Mouse (Mus musculus) A20 (cell line): ENCODE data around the gene Fam171b.

Experiments
- DNase-seq: peaks from one replicate; pipeline ENCODE4 v3.0.0-alpha.2; 2011; ENCODE audit warnings: low read depth, low spot score

Fam171b gene

GRCm38 (mm10) chr2:83812483-83813272 is at the start of gene Fam171b:
Fam171b (plus strand) TSS chr2:83812636.
- peak; percentile 88 for DNase-seq

- DNase-seq, result no peak
Measured at GRCm38 (mm10) chr2:83766058-83766457, 46.4 kb upstream of the Fam171b start.

GRCm38 (mm10) chr2:83766878-83767277 is 45.6 kb upstream of the Fam171b start:
- DNase-seq, result peak; percentile 60

GRCm38 (mm10) chr2:83768311-83769047 is 44.0 kb upstream of the Fam171b start:
- peak; percentile 73 for DNase-seq

GRCm38 (mm10) chr2:83771155-83771812 is 41.2 kb upstream of the Fam171b start:
- DNase-seq, result peak; percentile 70

- DNase-seq, result no peak
Measured at GRCm38 (mm10) chr2:83791330-83792073, 20.9 kb upstream of the Fam171b start.

GRCm38 (mm10) chr2:83792102-83792501 is 20.3 kb upstream of the Fam171b start:
- no peak for DNase-seq

- no peak for DNase-seq
Measured at GRCm38 (mm10) chr2:83795766-83796165, 16.7 kb upstream of the Fam171b start.

- no peak for DNase-seq
Measured at GRCm38 (mm10) chr2:83797902-83798497, 14.4 kb upstream of the Fam171b start.

- DNase-seq, result peak; percentile 8
Measured at GRCm38 (mm10) chr2:83813273-83813892, 947 bp downstream of the Fam171b start.

GRCm38 (mm10) chr2:83814009-83814408 is 1.6 kb downstream of the Fam171b start:
- no peak for DNase-seq

GRCm38 (mm10) chr2:83816147-83816546 is 3.7 kb downstream of the Fam171b start:
- DNase-seq, result no peak

GRCm38 (mm10) chr2:83825161-83825560 is 12.7 kb downstream of the Fam171b start:
- no peak for DNase-seq

- DNase-seq, result no peak
Measured at GRCm38 (mm10) chr2:83828895-83829539, 16.6 kb downstream of the Fam171b start.

GRCm38 (mm10) chr2:83832903-83833302 is 20.5 kb downstream of the Fam171b start:
- DNase-seq, result no peak

- no peak for DNase-seq
Measured at GRCm38 (mm10) chr2:83835313-83836070, 23.1 kb downstream of the Fam171b start.

- DNase-seq, result no peak
Measured at GRCm38 (mm10) chr2:83848495-83848894, 36.1 kb downstream of the Fam171b start.

GRCm38 (mm10) chr2:83853423-83853822 is 41.0 kb downstream of the Fam171b start:
- DNase-seq, result no peak

GRCm38 (mm10) chr2:83856236-83856635 is 43.8 kb downstream of the Fam171b start:
- DNase-seq, result peak; percentile 66
